Mouse (Mus musculus) heart, embryonic 11.5 days (tissue): ENCODE measurements around the gene Gltp. TPM values are rescaled to one million over a fixed set of nuclear protein-coding genes. Genes with fewer than 3 reads are reported as not detected.

Experiments
- ATAC-seq: fragments of 200-750 bp; cut with Nextera tagmentation; replicated peaks from 2 replicates; pipeline ENCODE4 v1.8.0; 2017; ENCODE audit warnings: moderate library complexity; ENCODE audit not compliant: insufficient number of reproducible peaks, low FRiP score, low TSS enrichment
- H3K27ac ChIP-seq: fragments of 300-500 bp; sonication (generic); 2 replicates; pipeline ENCODE4 v1.5.1; 2014; ENCODE audit warnings: mild to moderate bottlenecking, low read depth, low read length
- H3K27me3 ChIP-seq: fragments of 300-500 bp; sonication (generic); 2 replicates; pipeline ENCODE4 v1.6.1; 2014; ENCODE audit warnings: mild to moderate bottlenecking, low read length, mixed read lengths; ENCODE audit not compliant: control insufficient read depth, insufficient read depth
- H3K36me3 ChIP-seq: fragments of 300-500 bp; sonication (generic); 2 replicates; pipeline ENCODE4 v1.6.1; 2014; ENCODE audit warnings: mild to moderate bottlenecking, low read length, moderate library complexity, mixed read lengths; ENCODE audit not compliant: control insufficient read depth, insufficient read depth
- H3K4me1 ChIP-seq: fragments of 300-500 bp; sonication (generic); 2 replicates; pipeline ENCODE4 v1.6.1; 2014; ENCODE audit warnings: low read length; ENCODE audit not compliant: control insufficient read depth, insufficient read depth
- H3K4me2 ChIP-seq: fragments of 300-500 bp; sonication (generic); 2 replicates; pipeline ENCODE4 v1.6.1; 2014; ENCODE audit warnings: mild to moderate bottlenecking, moderate library complexity
- H3K4me3 ChIP-seq: fragments of 300-500 bp; sonication (generic); 2 replicates; pipeline ENCODE4 v1.5.1; 2014; ENCODE audit warnings: low read depth, low read length
- H3K9ac ChIP-seq: fragments of 300-500 bp; sonication (generic); 2 replicates; pipeline ENCODE4 v1.6.1; 2014; ENCODE audit warnings: mild to moderate bottlenecking, low read depth, low read length, moderate library complexity
- H3K9me3 ChIP-seq: fragments of 300-500 bp; sonication (generic); replicated peaks from 2 replicates; pipeline ENCODE4 v1.6.1; 2016; ENCODE audit warnings: low read length; ENCODE audit not compliant: control insufficient read depth
- WGBS: fragments of 180-500 bp; shearing (Covaris S2); extraction: QIAGEN DNeasy Blood & Tissue Kit; methylation state at CpG from one replicate; pipeline ENCODE4 v1.1.7; 2014; ENCODE audit not compliant: insufficient replicate concordance; 5-methylcytosine and 5-hydroxymethylcytosine counted together
- polyA plus RNA-seq: library from polyadenylated mRNA; unstranded; fragments of >200 nt; fragmentation: Nextera tagmentation; extraction: Ambion mirVana; gene quantifications from 2 replicates; pipeline ENCODE4 v1.2.1, GENCODE M21; 2014

Gene Gltp
- polyA plus RNA-seq, 1 experiment from 2014 or later = 57.1 TPM

- 18% methylated on average over 16 of the region's 16 CpGs for WGBS
- no peak for ATAC-seq
These were observed 951 bp downstream of the Gltp start for GRCm38 (mm10) chr5:114689700-114690366.

GRCm38 (mm10) chr5:114688703-114689102 lies 2.1 kb downstream of the Gltp start:
- ATAC-seq = no peak
- Histone ChIP-seq H3K4me2 (no peak overlapping the region), H3K27me3 (no peaks in the 10 kb centered on the region), H3K27ac (no peak overlapping the region), H3K4me3 (no peak overlapping the region), H3K9ac (no peak overlapping the region), H3K36me3 (no peaks in the 10 kb centered on the region), H3K4me1 (peaks cover 14% of the 10 kb centered on the region), H3K9me3 (no peaks in the 10 kb centered on the region)
- WGBS = 81% methylated on average over 13 of the region's 13 CpGs

More at GRCm38 (mm10) chr5:114689700-114690366, 951 bp downstream of the Gltp start:
- H3K4me2 ChIP-seq = peak overlapping the region; percentile 99
- H3K27ac ChIP-seq = no peak overlapping the region
- H3K4me3 ChIP-seq = peak overlapping the region; percentile 80
- H3K27me3 ChIP-seq = no peaks in the 10 kb centered on the region
- H3K9ac ChIP-seq = peak overlapping the region; percentile 82; the same call in 1 of the 2 replicates
- no peaks in the 10 kb centered on the region for H3K36me3 ChIP-seq
- no peaks in the 10 kb centered on the region for H3K9me3 ChIP-seq
- H3K4me1 ChIP-seq = peaks cover 14% of the 10 kb centered on the region

GRCm38 (mm10) chr5:114687901-114688300 lies 2.9 kb downstream of the Gltp start:
- Histone ChIP-seq H3K4me3 (no peak overlapping the region), H3K27me3 (no peaks in the 10 kb centered on the region), H3K9me3 (no peaks in the 10 kb centered on the region), H3K36me3 (no peaks in the 10 kb centered on the region), H3K4me1 (peaks cover 14% of the 10 kb centered on the region), H3K27ac (no peak overlapping the region), H3K4me2 (no peak overlapping the region), H3K9ac (no peak overlapping the region)
- no peak for ATAC-seq

- H3K27ac ChIP-seq = no peak overlapping the region
- H3K4me2 ChIP-seq = no peak overlapping the region
- H3K4me1 ChIP-seq = peaks cover 17% of the 10 kb centered on the region
- H3K9ac ChIP-seq = no peak overlapping the region
- no peaks in the 10 kb centered on the region for H3K36me3 ChIP-seq
- no peak overlapping the region for H3K4me3 ChIP-seq
- H3K27me3 ChIP-seq = no peaks in the 10 kb centered on the region
- no peaks in the 10 kb centered on the region for H3K9me3 ChIP-seq
- WGBS = 61% methylated on average over 7 of the region's 7 CpGs
- no peak for ATAC-seq
These were observed 4.0 kb downstream of the Gltp start for GRCm38 (mm10) chr5:114686726-114687210.

GRCm38 (mm10) chr5:114685986-114686385 lies 4.8 kb downstream of the Gltp start:
- 81% methylated on average over 5 of the region's 5 CpGs for WGBS
- H3K36me3 ChIP-seq = no peaks in the 10 kb centered on the region
- H3K4me1 ChIP-seq = peaks cover 21% of the 10 kb centered on the region
- H3K27ac ChIP-seq = no peak overlapping the region
- no peaks in the 10 kb centered on the region for H3K27me3 ChIP-seq
- no peak overlapping the region for H3K4me2 ChIP-seq
- H3K4me3 ChIP-seq = no peak overlapping the region
- ATAC-seq = no peak
- no peak overlapping the region for H3K9ac ChIP-seq
- no peaks in the 10 kb centered on the region for H3K9me3 ChIP-seq

GRCm38 (mm10) chr5:114681717-114682116 lies 9.1 kb downstream of the Gltp start:
- Histone ChIP-seq H3K36me3 (no peaks in the 10 kb centered on the region), H3K4me2 (no peak overlapping the region), H3K9ac (no peak overlapping the region), H3K27ac (no peak overlapping the region), H3K9me3 (no peaks in the 10 kb centered on the region), H3K4me1 (peaks cover 23% of the 10 kb centered on the region), H3K27me3 (no peaks in the 10 kb centered on the region), H3K4me3 (no peak overlapping the region)
- 65% methylated on average over 8 of the region's 8 CpGs for WGBS
- ATAC-seq = no peak

GRCm38 (mm10) chr5:114680676-114681285 lies 10.0 kb downstream of the Gltp start:
- WGBS = 63% methylated on average over 19 of the region's 19 CpGs
- H3K4me3 ChIP-seq = no peak overlapping the region
- H3K9ac ChIP-seq = no peak overlapping the region
- no peak overlapping the region for H3K27ac ChIP-seq
- ATAC-seq = no peak
- H3K27me3 ChIP-seq = no peaks in the 10 kb centered on the region
- peaks cover 23% of the 10 kb centered on the region for H3K4me1 ChIP-seq
- H3K9me3 ChIP-seq = no peaks in the 10 kb centered on the region
- H3K4me2 ChIP-seq = no peak overlapping the region
- no peaks in the 10 kb centered on the region for H3K36me3 ChIP-seq

- H3K4me2 ChIP-seq = no peak overlapping the region
- H3K9me3 ChIP-seq = no peaks in the 10 kb centered on the region
- no peak for ATAC-seq
- H3K36me3 ChIP-seq = no peaks in the 10 kb centered on the region
- peaks cover 23% of the 10 kb centered on the region for H3K4me1 ChIP-seq
- H3K27me3 ChIP-seq = no peaks in the 10 kb centered on the region
- no peak overlapping the region for H3K9ac ChIP-seq
- no peak overlapping the region for H3K4me3 ChIP-seq
- 67% methylated on average over 17 of the region's 17 CpGs for WGBS
- 0 out of 2 replicates have a peak overlapping the region, but pooled peaks have one; percentile 10 for H3K27ac ChIP-seq
These were observed 10.8 kb downstream of the Gltp start for GRCm38 (mm10) chr5:114679841-114680591.
